In the genomic region with DNA sequence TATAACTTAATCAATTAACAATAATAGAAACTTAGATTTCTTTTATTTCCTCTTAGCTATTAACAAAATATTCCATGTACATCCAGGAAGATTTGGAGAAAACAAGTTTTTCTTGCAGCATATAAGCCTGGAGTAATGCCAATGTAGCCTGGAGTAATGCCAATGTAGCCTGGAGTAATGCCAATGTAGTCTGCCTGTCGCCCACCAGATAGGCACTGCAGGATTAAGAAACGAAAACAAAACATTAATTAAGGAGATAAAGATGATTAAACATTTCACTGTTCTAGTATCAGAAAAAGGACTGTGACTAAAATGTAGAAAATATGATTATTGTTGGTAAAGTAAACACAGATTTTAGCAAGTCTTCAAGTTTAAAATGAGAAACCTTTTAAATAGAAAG, we compare ENCODE assay signal across 17 mouse cellular contexts. TPM values are rescaled to one million over a fixed set of nuclear protein-coding genes. Genes with fewer than 3 reads are reported as not detected.
A peak's percentile ranks its signal among the peaks of the same experiment; 100 is the strongest.
DNase-seq lines count a peak whose midpoint lies in the region; ATAC-seq and TF ChIP-seq lines count a peak whose summit lies in the region.
"Had no signal": no experiment of that assay in that cellular context is flagged by ENCODE, and none has a peak within 500 bp of the region (broad histone marks: within the 10 kb centered on the region; RNA-seq: fewer than 3 reads in every experiment).

No protein-coding gene starts in this region.

- no peaks in the 10 kb centered on the region for H3K36me3 ChIP-seq in kidney, adult 2 months (ENCODE audit: control insufficient read depth, insufficient read depth, low read length)
- H3K36me3 ChIP-seq in kidney, embryonic 15.5 days = no peaks in the 10 kb centered on the region
- H3K36me3 ChIP-seq: heart, embryonic 10.5 days; hindbrain, embryonic 10.5 days; liver, embryonic 13.5 days had no signal

- DNase-seq in kidney, adult 2 months = peak; percentile 3
- DNase-seq in lung, postnatal 10 days = peak; percentile 8
- no peak for DNase-seq in lung, postnatal 36 days
- DNase-seq in brain, embryonic 14.5 days (ENCODE audit: low read depth) = peak; percentile 82
- DNase-seq in right cerebral cortex, postnatal 14 days = peak; percentile 10
- no peak for DNase-seq in urinary bladder, postnatal 36 days (ENCODE audit: low spot score in 2 of 2)
- DNase-seq: gastrocnemius, adult 2 months; liver, embryonic 13.5 days had no signal

- no peak overlapping the region for H3K4me3 ChIP-seq in kidney, adult 2 months (ENCODE audit: insufficient read depth, low read depth, low read length)
- no peak overlapping the region for H3K4me3 ChIP-seq in kidney, embryonic 15.5 days (replicated peaks)
- H3K4me3 ChIP-seq: gastrocnemius, adult 2 months; heart, embryonic 10.5 days; hindbrain, embryonic 10.5 days; left cerebral cortex, adult 2 months; liver, embryonic 13.5 days; megakaryocyte, embryonic 14.5 days had no signal

- H3K9me3 ChIP-seq in kidney, embryonic 15.5 days (replicated peaks) = no peaks in the 10 kb centered on the region
- H3K9me3 ChIP-seq: heart, embryonic 10.5 days; hindbrain, embryonic 10.5 days; liver, embryonic 13.5 days; megakaryocyte, embryonic 14.5 days had no signal

- no peak for ATAC-seq in kidney, embryonic 15.5 days (replicated peaks; ENCODE audit: low FRiP score)

- TF ChIP-seq POLR2A in kidney, adult 2 months (IDR thresholded peaks at IDR 0.05; ENCODE audit: low read depth, low read length) = no peak
- no peak for TF ChIP-seq POLR2A in brain, embryonic 14.5 days (IDR thresholded peaks at IDR 0.05; ENCODE audit: borderline replicate concordance, extremely low read depth, insufficient read depth, insufficient read length, poor library complexity, severe bottlenecking)

- H3K9ac ChIP-seq in kidney, embryonic 15.5 days = no peak overlapping the region
- H3K9ac ChIP-seq: liver, embryonic 13.5 days had no signal

- WGBS in kidney, adult 2 months = 19% methylated on average over 2 of the region's 2 CpGs
- 46% methylated on average over 2 of the region's 2 CpGs for WGBS in kidney, embryonic 15.5 days

- no peaks in the 10 kb centered on the region for H3K27me3 ChIP-seq in kidney, adult 2 months (replicated peaks; ENCODE audit: control insufficient read depth, insufficient read depth, low read length)
- H3K27me3 ChIP-seq in kidney, embryonic 15.5 days = no peaks in the 10 kb centered on the region
- H3K27me3 ChIP-seq: liver, embryonic 13.5 days had no signal

- no peak overlapping the region for H3K27ac ChIP-seq in kidney, adult 2 months (ENCODE audit: insufficient read depth, low read depth, low read length)
- H3K27ac ChIP-seq in kidney, embryonic 15.5 days = no peak overlapping the region
- H3K27ac ChIP-seq: gastrocnemius, adult 2 months; heart, embryonic 10.5 days; hindbrain, embryonic 10.5 days; left cerebral cortex, adult 2 months; liver, embryonic 13.5 days had no signal

- H3K4me2 ChIP-seq in kidney, embryonic 15.5 days = no peak overlapping the region
- H3K4me2 ChIP-seq: liver, embryonic 13.5 days had no signal

- peaks cover 9% of the 10 kb centered on the region; the same call in 1 of the 2 replicates for H3K4me1 ChIP-seq in kidney, adult 2 months (ENCODE audit: control insufficient read depth, insufficient read depth, low read length)
- H3K4me1 ChIP-seq in kidney, embryonic 15.5 days = no peaks in the 10 kb centered on the region
- H3K4me1 ChIP-seq: heart, embryonic 10.5 days; hindbrain, embryonic 10.5 days; liver, embryonic 13.5 days; megakaryocyte, embryonic 14.5 days had no signal

- TF ChIP-seq CTCF in kidney, adult 2 months (conservative IDR thresholded peaks at IDR 0.05; ENCODE audit: insufficient read depth, insufficient read length, low read depth, low read length) = no peak
- TF ChIP-seq CTCF in brain, embryonic 14.5 days (IDR thresholded peaks at IDR 0.05; ENCODE audit: borderline replicate concordance, extremely low read depth, insufficient read depth, insufficient read length) = no peak

RNA-seq across cellular contexts. Expression of gene Ankrd31, which starts 49.4 kb away (rescaled TPM):
- 0.01 TPM in 1 of 2 replicates, not detected in the other for polyA plus RNA-seq in kidney, adult 2 months (2012; rRNA removed)
- 0.03 TPM in 1 of 2 replicates, not detected in the other for polyA plus RNA-seq in kidney, embryonic 15.5 days (2015; fragmentation: Nextera tagmentation; extraction: Ambion mirVana)
- 0.01 and 0.03 TPM in 2 replicates for polyA plus RNA-seq in brain, embryonic 14.5 days (2012; rRNA removed)
- polyA plus RNA-seq: heart, embryonic 10.5 days; hindbrain, embryonic 10.5 days; kidney, embryonic 16.5 days; neural tube, embryonic 11.5 days; small intestine, adult 2 months; stomach, embryonic 16.5 days had no signal

Comparison
In these comparisons a context has a peak if more than half of its experiments do, and no peak if none do; other contexts are left out.
1. DNase-seq: peak in kidney, adult 2 months (single experiment), lung, postnatal 10 days (single experiment), brain, embryonic 14.5 days (single experiment) and right cerebral cortex, postnatal 14 days (single experiment); none in lung, postnatal 36 days (single experiment) and urinary bladder, postnatal 36 days (0 of 2).